In genomic region chr4:62685268-62685667, GRCm38 (mm10) we compare ENCODE assay signal across 13 mouse cellular contexts.
DNase-seq lines count a peak whose midpoint lies in the region; ATAC-seq lines count a peak whose summit lies in the region.
"Had no signal": no experiment of that assay in that cellular context is flagged by ENCODE, and none has a peak within 500 bp of the region (broad histone marks: within the 10 kb centered on the region; RNA-seq: fewer than 3 reads in every experiment).

No protein-coding gene starts in this region.

- no peaks in the 10 kb centered on the region for H3K27me3 ChIP-seq in hindbrain, embryonic 12.5 days
- no peaks in the 10 kb centered on the region for H3K27me3 ChIP-seq in hindbrain, embryonic 10.5 days (ENCODE audit: insufficient read depth, poor library complexity, severe bottlenecking)
- no peaks in the 10 kb centered on the region for H3K27me3 ChIP-seq in kidney, embryonic 16.5 days (ENCODE audit: insufficient read depth, low read length)
- H3K27me3 ChIP-seq: intestine, embryonic 15.5 days had no signal

- H3K36me3 ChIP-seq in hindbrain, embryonic 12.5 days, result peaks cover 14% of the 10 kb centered on the region; the same call in 1 of the 2 replicates
- peaks cover 49% of the 10 kb centered on the region for H3K36me3 ChIP-seq in hindbrain, embryonic 10.5 days
- H3K36me3 ChIP-seq in kidney, embryonic 16.5 days (ENCODE audit: insufficient read depth, low read length), result no peaks in the 10 kb centered on the region
- H3K36me3 ChIP-seq: G1E had no signal

- 81% methylated on average over 10 of the region's 10 CpGs for WGBS in hindbrain, embryonic 12.5 days
- 78% methylated on average over 10 of the region's 10 CpGs for WGBS in hindbrain, embryonic 10.5 days
- WGBS in kidney, embryonic 16.5 days, result 77% methylated on average over 10 of the region's 10 CpGs

- H3K4me3 ChIP-seq in hindbrain, embryonic 12.5 days, result no peak overlapping the region
- H3K4me3 ChIP-seq in hindbrain, embryonic 10.5 days, result no peak overlapping the region
- H3K4me3 ChIP-seq in kidney, embryonic 16.5 days (ENCODE audit: low read length), result no peak overlapping the region
- H3K4me3 ChIP-seq: intestine, embryonic 15.5 days had no signal

- ATAC-seq in hindbrain, embryonic 12.5 days (ENCODE audit: low FRiP score), result no peak
- peak; percentile 79 for ATAC-seq in CD4-positive, CD25-positive, alpha-beta regulatory T cell, adult 4 months
- peak; percentile 48 for ATAC-seq in megakaryocyte, adult 5-6 weeks (ENCODE audit: poor library complexity, severe bottlenecking)
- ATAC-seq in kidney, embryonic 16.5 days (ENCODE audit: low FRiP score, low TSS enrichment), result no peak
- ATAC-seq: forebrain, embryonic 16.5 days; intestine, embryonic 15.5 days had no signal

- H3K4me1 ChIP-seq in hindbrain, embryonic 12.5 days, result peaks cover 38% of the 10 kb centered on the region
- peaks cover 60% of the 10 kb centered on the region for H3K4me1 ChIP-seq in hindbrain, embryonic 10.5 days (replicated peaks)
- peaks cover 23% of the 10 kb centered on the region for H3K4me1 ChIP-seq in kidney, embryonic 16.5 days (ENCODE audit: insufficient read depth, low read length)

- H3K9me3 ChIP-seq in hindbrain, embryonic 12.5 days (replicated peaks), result no peaks in the 10 kb centered on the region
- H3K9me3 ChIP-seq in hindbrain, embryonic 10.5 days, result no peaks in the 10 kb centered on the region
- no peaks in the 10 kb centered on the region for H3K9me3 ChIP-seq in kidney, embryonic 16.5 days (ENCODE audit: low read length)
- H3K9me3 ChIP-seq: intestine, embryonic 15.5 days had no signal

- DNase-seq in hindbrain, embryonic 10.5 days (ENCODE audit: low spot score), result no peak
- peak; percentile 43 to 69 for DNase-seq in thymus, adult 18-20 months
- DNase-seq in urinary bladder, postnatal 4 days (ENCODE audit: low spot score in 2 of 2), result no peak
- DNase-seq in layer of hippocampus, adult 9-10 months (ENCODE audit: low spot score), result no peak
- DNase-seq: layer of hippocampus, adult 9-11 months; lung, postnatal 4 days had no signal

- 0 out of 2 replicates have a peak overlapping the region, but pooled peaks have one; percentile 35 for H3K27ac ChIP-seq in hindbrain, embryonic 12.5 days
- no peak overlapping the region for H3K27ac ChIP-seq in hindbrain, embryonic 10.5 days
- H3K27ac ChIP-seq in kidney, embryonic 16.5 days (ENCODE audit: low read length), result no peak overlapping the region

- H3K9ac ChIP-seq in hindbrain, embryonic 12.5 days, result no peak overlapping the region
- no peak overlapping the region for H3K9ac ChIP-seq in kidney, embryonic 16.5 days (replicated peaks; ENCODE audit: low read length)
- H3K9ac ChIP-seq: intestine, embryonic 15.5 days had no signal

- no peak overlapping the region for H3K4me2 ChIP-seq in hindbrain, embryonic 12.5 days (replicated peaks)
- no peak overlapping the region for H3K4me2 ChIP-seq in kidney, embryonic 16.5 days (replicated peaks; ENCODE audit: low read depth, low read length)
- H3K4me2 ChIP-seq: intestine, embryonic 15.5 days had no signal

Comparison
In these comparisons a context has a peak if more than half of its experiments do, and no peak if none do; other contexts are left out.
1. ATAC-seq: peak in CD4-positive, CD25-positive, alpha-beta regulatory T cell, adult 4 months (single experiment) and megakaryocyte, adult 5-6 weeks (single experiment); none in hindbrain, embryonic 12.5 days (single experiment) and kidney, embryonic 16.5 days (single experiment).
2. DNase-seq: peak in thymus, adult 18-20 months (2 of 2); none in hindbrain, embryonic 10.5 days (single experiment), urinary bladder, postnatal 4 days (0 of 2) and layer of hippocampus, adult 9-10 months (single experiment).